Mouse (Mus musculus): ENCODE results near the gene Mroh2a.

Mroh2a gene

DNA sequence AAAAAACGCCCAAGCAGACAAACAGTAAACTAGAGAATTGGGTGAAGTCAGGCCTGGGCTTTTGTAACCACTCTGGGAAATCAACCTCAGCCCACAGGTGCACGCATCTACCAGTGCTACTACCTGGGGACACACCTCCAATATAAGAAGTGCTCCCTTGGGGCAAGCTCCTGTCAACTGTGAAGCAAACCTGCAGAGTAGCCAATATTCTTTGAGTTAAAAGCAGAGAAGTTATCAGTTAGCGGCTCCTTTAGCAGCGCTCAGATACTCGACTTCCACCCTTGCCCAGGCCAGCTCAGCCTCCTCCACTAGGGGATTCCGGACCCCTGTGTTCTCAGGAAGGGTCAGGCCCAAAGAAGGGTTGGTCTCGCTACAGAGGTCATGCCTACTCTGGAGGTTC, 34.9 kb downstream of the Mroh2a start:
- no peak for DNase-seq

DNA sequence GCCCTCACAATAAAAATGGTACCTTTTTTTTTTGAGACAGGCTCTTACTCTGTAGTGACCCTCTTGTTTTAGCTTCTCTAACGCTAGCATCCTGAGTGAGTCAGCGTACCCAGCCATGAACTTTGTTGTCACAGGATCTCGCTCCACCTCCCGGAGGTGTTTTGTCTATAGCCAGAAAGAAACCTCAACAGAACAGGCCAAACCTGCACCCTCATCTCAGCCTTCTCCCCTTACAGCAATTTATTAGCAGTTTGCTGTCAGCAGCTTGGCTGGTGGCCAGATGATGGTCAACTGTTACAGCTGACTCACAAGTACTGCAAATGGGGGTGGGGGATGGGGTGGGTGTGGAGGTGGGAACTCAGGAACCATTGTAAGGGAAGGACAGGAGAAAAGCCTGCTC, 35.5 kb downstream of the Mroh2a start:
- no peak for DNase-seq

- no peak for DNase-seq
These were observed 36.2 kb downstream of the Mroh2a start for GRCm38 (mm10) chr1:88262961-88263360.

- DNase-seq: no peak
These were observed 37.0 kb downstream of the Mroh2a start for GRCm38 (mm10) chr1:88263778-88264177.

- no peak for DNase-seq
These were observed 37.6 kb downstream of the Mroh2a start for GRCm38 (mm10) chr1:88264237-88264868.

GRCm38 (mm10) chr1:88264869-88265240, 38.1 kb downstream of the Mroh2a start:
- DNase-seq: no peak

DNA sequence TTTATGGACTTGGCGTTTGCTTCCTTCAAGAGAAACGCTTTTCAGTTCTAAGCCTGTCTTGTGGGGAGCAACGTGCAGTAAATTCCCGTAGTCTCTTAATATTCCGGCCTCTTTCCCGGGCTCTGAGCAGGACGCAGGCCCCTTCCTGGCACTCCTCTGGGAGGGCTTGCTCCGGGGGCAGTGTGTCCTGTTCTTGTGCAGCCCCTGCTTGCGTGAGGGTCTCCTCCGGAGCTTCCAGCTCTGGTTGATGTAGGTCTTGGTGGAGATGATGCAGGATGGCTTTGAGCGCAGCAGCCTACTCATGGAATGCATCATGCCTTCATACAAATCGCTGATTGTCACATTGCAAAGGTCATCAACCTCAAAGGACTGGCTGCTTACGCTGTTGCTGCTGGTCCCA, 39.3 kb downstream of the Mroh2a start:
- DNase-seq: no peak

DNA sequence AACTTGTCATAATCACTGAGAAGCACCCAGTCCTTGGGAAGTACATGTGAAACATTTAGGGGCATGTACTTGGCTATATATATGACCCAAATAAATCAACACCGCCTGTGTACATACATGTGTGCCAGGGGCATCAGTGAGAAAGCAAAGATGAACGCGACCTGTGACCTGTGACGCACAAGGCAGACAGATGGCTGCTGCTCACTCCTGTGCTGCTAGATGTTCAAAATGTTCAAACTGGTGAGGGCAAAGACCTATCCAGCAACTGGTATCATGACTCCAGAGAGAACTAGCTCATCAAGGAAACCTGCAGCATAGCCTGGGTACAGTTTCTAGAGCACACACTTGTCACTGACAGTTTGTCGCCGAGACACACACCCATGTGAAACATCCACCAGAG, 40.7 kb downstream of the Mroh2a start:
- DNase-seq: peak; percentile 13

- DNase-seq: peak; percentile 14
These were observed 41.3 kb downstream of the Mroh2a start for GRCm38 (mm10) chr1:88268070-88268469.

DNA sequence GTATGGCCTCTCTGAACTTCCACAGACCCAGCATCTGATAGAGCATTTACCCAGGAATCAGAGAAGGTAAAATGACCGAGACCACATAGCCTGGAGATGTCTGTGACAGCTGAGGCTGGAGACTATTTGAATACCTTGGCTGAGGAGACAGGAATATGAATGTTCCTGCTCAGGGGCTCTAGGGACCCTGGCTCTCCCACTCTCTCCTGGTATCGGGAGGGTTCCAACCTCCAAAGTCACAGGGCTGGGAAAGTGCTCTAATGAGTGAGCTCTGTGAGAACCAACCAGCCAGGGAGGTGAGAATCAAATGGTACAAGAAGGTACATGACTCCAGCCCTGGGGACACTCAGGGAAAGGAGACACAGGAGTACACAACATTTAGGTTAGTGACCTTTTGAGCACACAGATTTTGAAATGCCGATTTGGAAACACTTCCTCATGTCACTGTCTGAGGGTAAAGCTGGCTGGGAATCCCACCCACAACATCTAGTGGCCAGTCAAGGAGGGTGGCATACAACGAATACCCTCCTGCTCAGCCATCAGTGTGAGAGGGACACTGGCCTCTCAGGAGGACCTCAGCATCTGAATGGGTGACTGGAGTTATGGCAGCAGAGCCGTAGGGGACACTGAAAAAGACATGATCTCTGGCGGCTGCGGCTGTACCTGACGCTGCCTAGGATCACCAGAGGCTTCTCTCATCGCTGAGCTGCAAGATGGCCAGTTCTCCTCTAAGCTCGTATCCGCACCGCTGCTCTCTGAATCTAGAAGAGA, 42.9 kb downstream of the Mroh2a start:
- peak; percentile 10 for DNase-seq

DNA sequence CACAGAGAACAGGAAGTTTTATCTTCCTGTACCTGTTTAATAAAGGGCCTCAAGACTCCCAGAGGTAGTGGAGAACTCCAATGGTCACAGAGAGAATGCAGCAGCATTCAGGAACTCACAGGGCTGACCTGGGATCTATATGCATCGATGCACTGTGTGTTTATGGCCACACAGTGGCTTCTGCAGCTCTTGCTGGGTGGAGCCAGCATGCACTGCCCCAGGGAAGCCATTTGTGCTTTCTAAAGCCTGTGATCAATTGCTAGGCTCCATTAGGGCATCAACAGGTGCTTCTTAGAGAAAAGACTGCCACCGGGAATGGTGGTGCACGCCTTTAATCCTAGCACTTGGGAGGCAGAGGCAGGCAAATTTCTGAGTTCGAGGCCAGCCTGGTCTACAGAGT, 46.1 kb downstream of the Mroh2a start:
- DNase-seq: peak; percentile 15

DNA sequence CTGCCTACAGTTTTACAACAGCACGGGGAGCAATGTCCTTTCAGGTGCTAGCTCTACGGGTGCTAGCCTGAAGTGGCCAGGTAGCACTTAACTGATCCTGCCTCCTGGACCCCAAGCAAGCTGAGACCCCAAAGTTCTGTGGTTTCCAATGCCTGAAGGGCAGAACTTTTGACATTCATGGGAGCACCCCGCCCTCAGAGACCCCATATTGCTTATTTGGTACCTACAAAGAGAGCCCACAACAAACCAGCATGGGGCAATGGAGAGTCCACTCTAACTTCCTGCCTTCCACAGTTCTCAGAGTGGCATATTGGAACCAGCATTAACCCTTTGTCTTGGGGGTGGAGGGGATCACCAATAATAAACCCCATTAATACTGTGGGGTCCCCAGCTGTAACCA, 46.5 kb downstream of the Mroh2a start:
- peak; percentile 23 for DNase-seq

GRCm38 (mm10) chr1:88273832-88274231, 47.0 kb downstream of the Mroh2a start:
- peak; percentile 16 for DNase-seq

- DNase-seq: peak; percentile 47
These were observed 47.7 kb downstream of the Mroh2a start for GRCm38 (mm10) chr1:88274371-88275077.

DNA sequence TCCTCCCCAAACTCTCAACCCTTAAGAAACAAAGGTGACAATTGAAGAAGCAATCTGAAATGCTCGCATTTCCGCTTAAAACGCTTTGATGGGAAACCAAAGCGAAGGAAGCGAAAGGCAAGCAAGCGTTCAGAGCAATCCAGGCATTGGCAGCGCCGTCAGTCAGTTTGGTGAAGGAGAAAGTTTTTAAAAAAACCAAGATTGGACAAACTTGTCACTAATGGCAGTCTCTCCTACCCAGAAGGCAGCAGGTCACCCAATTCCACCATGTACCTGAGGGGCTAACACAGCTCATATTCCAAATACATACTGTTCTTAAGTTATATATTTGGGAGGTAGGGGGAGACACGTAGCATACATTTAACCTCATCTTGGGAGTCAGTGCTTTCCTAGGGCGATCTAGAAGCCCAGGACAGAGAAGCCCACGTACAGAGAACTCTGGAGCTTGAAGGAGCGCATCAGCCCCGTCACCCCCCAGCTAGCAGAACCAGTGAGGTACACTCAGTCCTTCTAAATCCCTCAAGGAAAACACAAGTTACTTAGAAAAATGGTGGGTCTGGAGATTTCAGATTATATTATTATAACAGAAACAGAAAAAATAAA, 48.4 kb downstream of the Mroh2a start:
- DNase-seq: peak; percentile 16

DNA sequence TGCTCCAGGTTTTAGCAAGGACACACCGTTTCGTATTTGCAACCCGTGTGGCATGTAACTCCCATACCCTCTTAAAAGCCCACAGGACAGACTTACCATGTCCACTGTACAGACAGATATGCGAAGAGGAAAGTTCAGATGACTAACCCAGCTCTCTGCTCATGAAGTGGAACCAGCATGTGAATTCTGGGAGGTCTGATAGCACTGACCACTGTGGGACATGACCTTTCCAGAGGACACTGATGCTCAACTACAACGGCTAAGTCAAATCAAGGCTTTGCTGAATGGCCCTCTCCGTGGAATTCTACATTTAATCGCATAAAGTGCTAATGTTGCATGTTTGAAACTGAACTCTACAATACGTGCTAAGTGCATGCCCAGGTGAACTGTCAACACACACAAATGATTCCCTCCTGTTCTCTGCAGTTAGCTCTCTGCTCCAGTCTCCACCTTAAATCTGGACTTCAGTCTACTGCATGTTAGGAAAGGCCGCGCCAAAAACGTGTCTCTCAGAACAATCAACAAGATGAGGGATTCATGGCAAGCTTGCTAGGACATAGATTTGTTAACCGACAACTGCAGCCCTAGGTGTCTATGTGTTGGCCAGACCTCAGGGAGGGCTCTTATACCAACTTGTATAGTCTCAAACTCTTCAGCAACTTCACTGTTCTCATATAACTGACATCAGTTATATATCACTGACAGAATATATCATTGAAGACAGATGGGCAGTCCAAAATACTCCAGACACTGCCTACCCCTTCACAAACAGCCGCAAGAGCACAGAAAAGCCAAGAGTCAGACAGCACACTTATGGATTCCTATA, 49.1 kb downstream of the Mroh2a start:
- peak; percentile 38 for DNase-seq

DNA sequence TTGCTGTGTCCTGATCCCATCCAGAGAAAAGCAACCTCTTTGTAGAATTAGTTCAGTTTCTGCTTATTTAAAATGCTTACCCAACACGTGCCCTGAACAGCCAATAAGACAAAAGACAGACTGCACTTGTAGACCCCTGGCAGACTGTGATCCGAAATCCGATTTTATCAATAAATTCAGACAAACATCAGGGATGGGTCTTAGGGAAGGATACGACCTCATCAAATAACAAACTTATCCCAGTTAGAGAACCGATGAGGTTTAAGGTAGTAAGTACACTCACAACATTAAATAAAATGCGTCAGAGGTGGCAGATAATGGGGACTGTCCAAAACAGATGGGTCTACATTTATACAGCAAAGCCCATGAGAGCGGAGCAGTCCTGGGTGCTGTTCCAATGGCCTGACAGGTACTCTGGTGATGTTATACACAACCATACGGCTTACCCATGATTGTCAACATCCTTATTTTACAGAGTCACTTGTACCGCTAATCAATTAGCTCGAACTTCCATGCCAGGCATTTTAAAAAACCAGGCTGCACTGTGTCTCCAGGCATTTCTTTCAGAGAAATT, 49.8 kb downstream of the Mroh2a start:
- DNase-seq: no peak

- DNase-seq: peak; percentile 100
These were observed 50.5 kb downstream of the Mroh2a start, which contains the start of the genes Hjurp and Trpm8 for GRCm38 (mm10) chr1:88277098-88277817. Hjurp (minus strand) TSS chr1:88277633. Trpm8 (plus strand) TSS chr1:88277661.

- peak; percentile 59 for DNase-seq
These were observed 51.2 kb downstream of the Mroh2a start for GRCm38 (mm10) chr1:88277818-88278511.

DNA sequence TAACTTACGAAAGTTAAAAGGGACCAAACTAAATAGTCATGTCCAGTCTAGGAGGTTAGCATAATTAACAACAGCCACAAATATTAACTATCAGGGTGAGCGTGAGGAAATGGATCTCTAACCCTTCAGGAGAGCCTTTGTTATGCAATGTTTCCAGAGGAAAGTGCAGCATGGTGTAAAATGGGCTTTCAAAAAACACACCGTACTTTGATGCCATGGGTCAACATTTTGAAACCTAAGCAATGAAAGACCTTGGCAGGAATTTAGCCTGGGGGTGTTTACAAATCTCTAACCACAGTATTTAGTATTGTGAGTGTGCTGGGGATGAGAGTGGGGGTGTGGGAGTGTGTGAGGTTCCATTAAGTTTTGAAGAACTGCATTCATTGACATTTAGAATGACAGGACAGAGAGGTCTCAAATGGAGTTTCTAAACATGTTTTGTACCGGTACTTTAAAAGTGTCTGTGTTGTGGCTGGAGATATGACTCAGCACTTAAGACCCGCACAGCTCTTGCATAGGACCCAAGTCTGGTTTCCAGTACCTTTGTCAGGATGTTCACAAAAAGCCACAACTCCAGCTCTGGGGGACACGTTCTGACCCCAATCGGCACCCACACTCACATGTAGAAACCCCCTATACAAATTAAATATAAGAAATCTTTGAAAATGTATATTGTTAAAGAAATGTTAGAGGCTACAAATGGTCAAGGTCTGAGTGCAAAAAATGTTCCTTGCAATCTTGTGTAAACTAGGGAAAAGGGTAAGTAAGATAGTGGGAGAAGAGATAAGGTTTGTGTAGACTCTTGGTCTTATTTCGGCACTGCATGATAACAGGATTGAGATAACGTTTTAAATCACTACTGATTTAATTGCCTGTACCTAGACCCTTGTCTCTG, 52.6 kb downstream of the Mroh2a start:
- DNase-seq: no peak

All from cerebellum, adult 11-12 months (tissue).